Mouse (Mus musculus) embryonic facial prominence, embryonic 12.5 days (tissue): ENCODE data around the gene Psmc6. TPM values are rescaled to one million over a fixed set of nuclear protein-coding genes. Genes with fewer than 3 reads are reported as not detected.

Experiments used
- ATAC-seq: fragments of 200-750 bp; cut with Nextera tagmentation; 2 replicates; pipeline ENCODE4 v1.8.0; 2017; ENCODE audit not compliant: insufficient number of reproducible peaks, insufficient read depth, low FRiP score, low TSS enrichment
- H3K27ac ChIP-seq: fragments of 300-500 bp; sonication (generic); 2 replicates; pipeline ENCODE4 v1.5.1; 2016; ENCODE audit warnings: mild to moderate bottlenecking
- H3K27me3 ChIP-seq: fragments of 300-500 bp; sonication (generic); 2 replicates; pipeline ENCODE4 v1.6.1; 2016; ENCODE audit warnings: mild to moderate bottlenecking, moderate library complexity
- H3K36me3 ChIP-seq: fragments of 300-500 bp; sonication (generic); 2 replicates; pipeline ENCODE4 v1.6.1; 2016; ENCODE audit warnings: mild to moderate bottlenecking
- H3K4me1 ChIP-seq: fragments of 300-500 bp; sonication (generic); 2 replicates; pipeline ENCODE4 v1.6.1; 2016
- H3K4me2 ChIP-seq: fragments of 300-500 bp; sonication (generic); replicated peaks from 2 replicates; pipeline ENCODE4 v1.6.1; 2016; ENCODE audit warnings: mild to moderate bottlenecking, moderate library complexity
- H3K4me3 ChIP-seq: fragments of 300-500 bp; sonication (generic); 2 replicates; pipeline ENCODE4 v1.5.1; 2016; ENCODE audit warnings: mild to moderate bottlenecking
- H3K9ac ChIP-seq: fragments of 300-500 bp; sonication (generic); 2 replicates; pipeline ENCODE4 v1.6.1; 2016; ENCODE audit warnings: mild to moderate bottlenecking, moderate library complexity
- H3K9me3 ChIP-seq: fragments of 300-500 bp; sonication (generic); 2 replicates; pipeline ENCODE4 v1.6.1; 2016; ENCODE audit warnings: mild to moderate bottlenecking, moderate library complexity
- WGBS: fragments of 180-500 bp; shearing (Covaris S2); methylation state at CpG from one replicate; pipeline ENCODE4 v1.1.7; 2016; 5-methylcytosine and 5-hydroxymethylcytosine counted together
- polyA plus RNA-seq: library from polyadenylated mRNA; unstranded; fragments of >200 nt; fragmentation: Nextera tagmentation; extraction: Ambion mirVana; gene quantifications from 2 replicates; pipeline ENCODE4 v1.2.1, GENCODE M21; 2016

Gene Psmc6
- polyA plus RNA-seq, 1 experiment from 2014 or later, result 185 TPM

- H3K4me1 ChIP-seq, result 0 out of 2 replicates have a peak, but pooled peaks cover 7% of the 10 kb centered on the region
- WGBS, result 2% methylated on average over 74 of the region's 74 CpGs
- H3K27me3 ChIP-seq, result no peaks in the 10 kb centered on the region
- no peaks in the 10 kb centered on the region for H3K36me3 ChIP-seq
- H3K9ac ChIP-seq, result peak within 1 kb of the TSS; percentile 93
- no peaks in the 10 kb centered on the region for H3K9me3 ChIP-seq
- H3K27ac ChIP-seq, result peak within 1 kb of the TSS; percentile 86
- peak within 1 kb of the TSS; percentile 78 for H3K4me3 ChIP-seq
- ATAC-seq, result peak; percentile 93
- peak within 1 kb of the TSS; percentile 72 for H3K4me2 ChIP-seq
Measured at GRCm38 (mm10) chr14:45318426-45319236, 11.0 kb upstream of the Psmc6 start, which contains the start of gene Ero1l. TSS of gene Ero1l (minus strand) at chr14:45318771.

- Histone ChIP-seq H3K9me3 (no peaks in the 10 kb centered on the region), H3K4me3 (no peak overlapping the region), H3K9ac (no peak overlapping the region), H3K36me3 (no peaks in the 10 kb centered on the region), H3K4me1 (0 out of 2 replicates have a peak, but pooled peaks cover 7% of the 10 kb centered on the region), H3K4me2 (no peak overlapping the region), H3K27ac (no peak overlapping the region), H3K27me3 (no peaks in the 10 kb centered on the region)
- whole genome bisulfite sequencing, result 62% methylated on average over 3 of the region's 3 CpGs
- ATAC-seq, result no peak
Measured at GRCm38 (mm10) chr14:45319237-45319610, 10.4 kb upstream of the Psmc6 start.

- Histone ChIP-seq H3K4me2 (no peak overlapping the region), H3K9me3 (no peaks in the 10 kb centered on the region), H3K27me3 (no peaks in the 10 kb centered on the region), H3K36me3 (no peaks in the 10 kb centered on the region), H3K4me3 (no peak overlapping the region), H3K9ac (no peak overlapping the region), H3K27ac (no peak overlapping the region), H3K4me1 (0 out of 2 replicates have a peak, but pooled peaks cover 7% of the 10 kb centered on the region)
- WGBS, result 82% methylated on average over 4 of the region's 4 CpGs
- no peak for ATAC-seq
Measured at GRCm38 (mm10) chr14:45320111-45320510, 9.5 kb upstream of the Psmc6 start.

GRCm38 (mm10) chr14:45321067-45321466 lies 8.5 kb upstream of the Psmc6 start:
- H3K4me3 ChIP-seq, result no peak overlapping the region
- no peaks in the 10 kb centered on the region for H3K27me3 ChIP-seq
- ATAC-seq, result no peak
- no peak overlapping the region for H3K9ac ChIP-seq
- 83% methylated on average over 3 of the region's 3 CpGs for WGBS
- H3K36me3 ChIP-seq, result no peaks in the 10 kb centered on the region
- H3K27ac ChIP-seq, result no peak overlapping the region
- no peak overlapping the region for H3K4me2 ChIP-seq
- no peaks in the 10 kb centered on the region for H3K9me3 ChIP-seq
- H3K4me1 ChIP-seq, result 0 out of 2 replicates have a peak, but pooled peaks cover 7% of the 10 kb centered on the region

GRCm38 (mm10) chr14:45321622-45322021 lies 8.0 kb upstream of the Psmc6 start:
- Histone ChIP-seq H3K36me3 (no peaks in the 10 kb centered on the region), H3K4me2 (no peak overlapping the region), H3K27me3 (no peaks in the 10 kb centered on the region), H3K9me3 (no peaks in the 10 kb centered on the region), H3K4me1 (0 out of 2 replicates have a peak, but pooled peaks cover 7% of the 10 kb centered on the region), H3K27ac (no peak overlapping the region), H3K4me3 (no peak overlapping the region), H3K9ac (no peak overlapping the region)
- WGBS, result 80% methylated on average over 5 of the region's 5 CpGs
- ATAC-seq, result no peak

GRCm38 (mm10) chr14:45322450-45322849 lies 7.1 kb upstream of the Psmc6 start:
- Histone ChIP-seq H3K36me3 (no peaks in the 10 kb centered on the region), H3K4me2 (no peak overlapping the region), H3K27me3 (no peaks in the 10 kb centered on the region), H3K9ac (no peak overlapping the region), H3K27ac (no peak overlapping the region), H3K4me1 (0 out of 2 replicates have a peak, but pooled peaks cover under 1% of the 10 kb centered on the region), H3K9me3 (no peaks in the 10 kb centered on the region), H3K4me3 (no peak overlapping the region)
- WGBS, result 94% methylated on average over 2 of the region's 2 CpGs
- no peak for ATAC-seq

- H3K4me3 ChIP-seq, result no peak overlapping the region
- ATAC-seq, result no peak
- no peaks in the 10 kb centered on the region for H3K36me3 ChIP-seq
- H3K27me3 ChIP-seq, result no peaks in the 10 kb centered on the region
- H3K9me3 ChIP-seq, result no peaks in the 10 kb centered on the region
- no peak overlapping the region for H3K9ac ChIP-seq
- H3K4me2 ChIP-seq, result no peak overlapping the region
- H3K4me1 ChIP-seq, result no peaks in the 10 kb centered on the region
- 78% methylated on average over 3 of the region's 3 CpGs for WGBS
- H3K27ac ChIP-seq, result no peak overlapping the region
Measured at GRCm38 (mm10) chr14:45323320-45323719, 6.3 kb upstream of the Psmc6 start.

GRCm38 (mm10) chr14:45325471-45325870 lies 4.1 kb upstream of the Psmc6 start:
- ATAC-seq, result no peak
- Histone ChIP-seq H3K36me3 (no peaks in the 10 kb centered on the region), H3K4me1 (no peaks in the 10 kb centered on the region), H3K27ac (no peak overlapping the region), H3K27me3 (no peaks in the 10 kb centered on the region), H3K9me3 (no peaks in the 10 kb centered on the region), H3K4me2 (no peak overlapping the region), H3K9ac (no peak overlapping the region), H3K4me3 (no peak overlapping the region)

GRCm38 (mm10) chr14:45328072-45328713 lies 1.4 kb upstream of the Psmc6 start:
- Histone ChIP-seq H3K4me1 (peaks cover 8% of the 10 kb centered on the region; the same call in 1 of the 2 replicates), H3K27me3 (no peaks in the 10 kb centered on the region), H3K9ac (no peak overlapping the region), H3K4me2 (no peak overlapping the region), H3K4me3 (no peak overlapping the region), H3K36me3 (peaks cover 13% of the 10 kb centered on the region), H3K9me3 (no peaks in the 10 kb centered on the region), H3K27ac (no peak overlapping the region)
- ATAC-seq, result no peak
- WGBS, result 84% methylated on average over 4 of the region's 4 CpGs

GRCm38 (mm10) chr14:45329018-45329588 lies 485 bp upstream of the Psmc6 start:
- Histone ChIP-seq H3K27ac (no peak overlapping the region), H3K36me3 (peaks cover 15% of the 10 kb centered on the region), H3K4me3 (peak overlapping the region; percentile 89), H3K27me3 (no peaks in the 10 kb centered on the region), H3K9me3 (no peaks in the 10 kb centered on the region), H3K9ac (0 out of 2 replicates have a peak overlapping the region, but pooled peaks have one; percentile 88), H3K4me1 (peaks cover 8% of the 10 kb centered on the region; the same call in 1 of the 2 replicates), H3K4me2 (peak overlapping the region; percentile 55)
- WGBS, result 12% methylated on average over 8 of the region's 8 CpGs
- ATAC-seq, result no peak

GRCm38 (mm10) chr14:45350931-45351859 lies 21.6 kb downstream of the Psmc6 start, which contains the start of gene Styx:
TSS of gene Styx (plus strand) at chr14:45351093.
- Histone ChIP-seq H3K4me2 (peak within 1 kb of the TSS; percentile 63), H3K27ac (peak within 1 kb of the TSS; percentile 81), H3K36me3 (peaks cover 24% of the 10 kb centered on the region), H3K9ac (peak within 1 kb of the TSS; percentile 63), H3K9me3 (no peaks in the 10 kb centered on the region), H3K4me3 (peak within 1 kb of the TSS; percentile 61), H3K4me1 (peaks cover 11% of the 10 kb centered on the region; the same call in 1 of the 2 replicates), H3K27me3 (no peaks in the 10 kb centered on the region)
- ATAC-seq, result peak; percentile 99
- WGBS, result under 1% methylated on average over 68 of the region's 93 CpGs
